In the genomic region with DNA sequence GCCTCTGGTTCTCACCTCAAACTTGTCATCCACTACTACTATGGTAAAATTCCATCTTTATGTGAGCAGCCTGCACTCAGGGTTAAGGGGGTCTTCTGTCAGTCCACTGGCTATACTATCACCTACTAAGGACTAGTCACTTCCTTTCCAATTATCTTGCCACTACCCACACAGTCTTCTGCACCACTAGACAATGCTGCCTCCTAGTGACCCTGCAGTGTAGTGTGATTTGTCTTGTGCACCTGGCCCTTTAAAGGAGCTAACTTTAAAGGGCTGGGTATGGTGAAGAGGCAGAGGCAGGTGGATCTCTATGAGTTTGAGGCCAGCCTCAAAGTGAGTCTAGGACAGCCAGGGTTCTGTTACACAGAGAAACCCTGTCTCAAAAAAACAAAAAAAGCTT, we compare ENCODE assay signal across 13 mouse cellular contexts. TPM values are rescaled to one million over a fixed set of nuclear protein-coding genes. Genes with fewer than 3 reads are reported as not detected.
A peak's percentile ranks its signal among the peaks of the same experiment; 100 is the strongest.
DNase-seq lines count a peak whose midpoint lies in the region; ATAC-seq and TF ChIP-seq lines count a peak whose summit lies in the region.
"Had no signal": no experiment of that assay in that cellular context is flagged by ENCODE, and none has a peak within 500 bp of the region (broad histone marks: within the 10 kb centered on the region; RNA-seq: fewer than 3 reads in every experiment).

No protein-coding gene starts in this region.

- H3K4me1 ChIP-seq in forebrain, postnatal 0 days (ENCODE audit: insufficient read depth) = 0 out of 2 replicates have a peak, but pooled peaks cover 6% of the 10 kb centered on the region
- H3K4me1 ChIP-seq in forebrain, embryonic 16.5 days (replicated peaks; ENCODE audit: control insufficient read depth, insufficient read depth, low read length) = peaks cover 29% of the 10 kb centered on the region
- peaks cover 26% of the 10 kb centered on the region; the same call in 1 of the 2 replicates for H3K4me1 ChIP-seq in lung, postnatal 0 days (ENCODE audit: insufficient read depth, low read depth, low read length)
- H3K4me1 ChIP-seq in cortical plate, adult 2 months (ENCODE audit: control insufficient read depth, insufficient read depth, low read length) = peaks cover 33% of the 10 kb centered on the region

- no peaks in the 10 kb centered on the region for H3K27me3 ChIP-seq in forebrain, postnatal 0 days (ENCODE audit: insufficient read depth, low read length)
- H3K27me3 ChIP-seq in forebrain, embryonic 16.5 days (replicated peaks; ENCODE audit: control insufficient read depth, insufficient read depth, low read length) = no peaks in the 10 kb centered on the region
- H3K27me3 ChIP-seq in lung, postnatal 0 days (replicated peaks; ENCODE audit: insufficient read depth, low read length) = no peaks in the 10 kb centered on the region
- H3K27me3 ChIP-seq: limb, embryonic 15.5 days; midbrain, embryonic 12.5 days had no signal

- no peak overlapping the region for H3K4me3 ChIP-seq in forebrain, postnatal 0 days (ENCODE audit: low read depth, low read length)
- no peak overlapping the region for H3K4me3 ChIP-seq in forebrain, embryonic 16.5 days (replicated peaks; ENCODE audit: low read length)
- no peak overlapping the region for H3K4me3 ChIP-seq in lung, postnatal 0 days (ENCODE audit: low read depth, low read length)
- no peak overlapping the region for H3K4me3 ChIP-seq in cortical plate, adult 2 months (ENCODE audit: insufficient read depth, low read length)
- H3K4me3 ChIP-seq: forebrain, embryonic 10.5 days; limb, embryonic 15.5 days; midbrain, embryonic 12.5 days had no signal

- TF ChIP-seq EP300 in lung, postnatal 0 days (IDR thresholded peaks at IDR 0.05) = no peak

- H3K9me3 ChIP-seq in forebrain, postnatal 0 days (ENCODE audit: low read length) = no peaks in the 10 kb centered on the region
- no peaks in the 10 kb centered on the region for H3K9me3 ChIP-seq in forebrain, embryonic 16.5 days (ENCODE audit: control insufficient read depth, low read length)
- no peaks in the 10 kb centered on the region for H3K9me3 ChIP-seq in lung, postnatal 0 days (ENCODE audit: low read length)
- H3K9me3 ChIP-seq: forebrain, embryonic 10.5 days; limb, embryonic 15.5 days; midbrain, embryonic 12.5 days had no signal

- TF ChIP-seq POLR2A in cortical plate, adult 2 months (IDR thresholded peaks at IDR 0.05; ENCODE audit: extremely low read depth, insufficient read depth, low read length) = no peak

- TF ChIP-seq CTCF in forebrain, postnatal 0 days (IDR thresholded peaks at IDR 0.05; ENCODE audit: low read depth) = peak; percentile 33
- peak; percentile 67 for TF ChIP-seq CTCF in lung, postnatal 0 days (IDR thresholded peaks at IDR 0.05)
- peak; percentile 48 for TF ChIP-seq CTCF in cortical plate, adult 2 months (IDR thresholded peaks at IDR 0.05; ENCODE audit: extremely low read depth, insufficient read depth, low read length)

- no peak overlapping the region for H3K27ac ChIP-seq in forebrain, postnatal 0 days (ENCODE audit: low read depth, low read length)
- no peak overlapping the region for H3K27ac ChIP-seq in forebrain, embryonic 16.5 days (ENCODE audit: low read length)
- H3K27ac ChIP-seq in lung, postnatal 0 days (ENCODE audit: low read length) = no peak overlapping the region
- H3K27ac ChIP-seq in cortical plate, adult 2 months (ENCODE audit: insufficient read depth, low read length) = peak overlapping the region; percentile 62; the same call in 1 of the 2 replicates
- H3K27ac ChIP-seq: forebrain, embryonic 10.5 days; midbrain, embryonic 12.5 days had no signal

- no peak overlapping the region for H3K9ac ChIP-seq in forebrain, postnatal 0 days
- no peak overlapping the region for H3K9ac ChIP-seq in forebrain, embryonic 16.5 days (replicated peaks; ENCODE audit: low read depth, low read length)
- H3K9ac ChIP-seq in lung, postnatal 0 days (replicated peaks; ENCODE audit: low read depth) = no peak overlapping the region
- H3K9ac ChIP-seq: limb, embryonic 15.5 days; midbrain, embryonic 12.5 days had no signal

- peaks cover 58% of the 10 kb centered on the region for H3K36me3 ChIP-seq in forebrain, postnatal 0 days (ENCODE audit: insufficient read depth)
- H3K36me3 ChIP-seq in forebrain, embryonic 16.5 days (ENCODE audit: control insufficient read depth, insufficient read depth) = peaks cover 21% of the 10 kb centered on the region
- peaks cover 40% of the 10 kb centered on the region for H3K36me3 ChIP-seq in lung, postnatal 0 days (ENCODE audit: insufficient read depth, low read length)

- H3K4me2 ChIP-seq in forebrain, postnatal 0 days (ENCODE audit: low read depth) = no peak overlapping the region
- no peak overlapping the region for H3K4me2 ChIP-seq in forebrain, embryonic 16.5 days (ENCODE audit: low read length)
- H3K4me2 ChIP-seq in lung, postnatal 0 days (replicated peaks; ENCODE audit: low read depth, low read length) = no peak overlapping the region
- H3K4me2 ChIP-seq: limb, embryonic 15.5 days; midbrain, embryonic 12.5 days had no signal

- ATAC-seq in forebrain, postnatal 0 days = no peak
- ATAC-seq in forebrain, embryonic 16.5 days = no peak
- ATAC-seq in lung, postnatal 0 days = no peak

- DNase-seq in forebrain, postnatal 0 days = no peak
- DNase-seq in lung, postnatal 0 days (ENCODE audit: low spot score) = no peak
- DNase-seq in lung, postnatal 14 days = no peak
- peak; percentile 36 for DNase-seq in thymus, postnatal 14 days
- no peak for DNase-seq in neural tube, embryonic 10.5 days (ENCODE audit: extremely low spot score, low spot score)
- DNase-seq in embryo, embryonic 9.5 days (ENCODE audit: extremely low spot score) = no peak
- DNase-seq: cerebellum, adult 9-11 months; gastrocnemius, postnatal 14 days had no signal

RNA-seq across cellular contexts. Expression of a gene that starts 35.3 kb away (rescaled TPM):
- not detected in 2 replicates for total RNA-seq in forebrain, postnatal 0 days (2014; rRNA removed)
- polyA plus RNA-seq in forebrain, postnatal 0 days (2015; fragmentation: Nextera tagmentation; extraction: Ambion mirVana) = 0.09 and 0.27 TPM in 2 replicates
- polyA plus RNA-seq in forebrain, embryonic 16.5 days (2015; fragmentation: Nextera tagmentation; extraction: Ambion mirVana) = 0.27 and 0.81 TPM in 2 replicates
- polyA plus RNA-seq in lung, postnatal 0 days (2015; fragmentation: Nextera tagmentation; extraction: Ambion mirVana) = 0.27 and 0.33 TPM in 2 replicates
- 1.2 and 1.8 TPM in 2 replicates for polyA plus RNA-seq in cortical plate, adult 2 months (2012; rRNA removed)

RNA-seq across cellular contexts. Expression of a gene that starts 45.6 kb away (rescaled TPM):
- total RNA-seq in forebrain, postnatal 0 days (2014; rRNA removed) = 45.1 and 71.2 TPM in 2 replicates
- polyA plus RNA-seq in forebrain, postnatal 0 days (2015; fragmentation: Nextera tagmentation; extraction: Ambion mirVana) = 96.0 and 103 TPM in 2 replicates
- 150 and 155 TPM in 2 replicates for polyA plus RNA-seq in forebrain, embryonic 16.5 days (2015; fragmentation: Nextera tagmentation; extraction: Ambion mirVana)
- polyA plus RNA-seq in lung, postnatal 0 days (2015; fragmentation: Nextera tagmentation; extraction: Ambion mirVana) = 202 and 218 TPM in 2 replicates
- 170 and 178 TPM in 2 replicates for polyA plus RNA-seq in cortical plate, adult 2 months (2012; rRNA removed)

RNA-seq across cellular contexts. Expression of a gene that starts 52.8 kb away (rescaled TPM):
- 2.8 and 10.4 TPM in 2 replicates for total RNA-seq in forebrain, postnatal 0 days (2014; rRNA removed)
- polyA plus RNA-seq in forebrain, postnatal 0 days (2015; fragmentation: Nextera tagmentation; extraction: Ambion mirVana) = 3.5 and 3.8 TPM in 2 replicates
- polyA plus RNA-seq in forebrain, embryonic 16.5 days (2015; fragmentation: Nextera tagmentation; extraction: Ambion mirVana) = 1.7 and 2.9 TPM in 2 replicates
- polyA plus RNA-seq in lung, postnatal 0 days (2015; fragmentation: Nextera tagmentation; extraction: Ambion mirVana) = 2.2 and 3.0 TPM in 2 replicates
- polyA plus RNA-seq in cortical plate, adult 2 months (2012; rRNA removed) = 1.2 and 1.3 TPM in 2 replicates
- total RNA-seq: gastrocnemius, postnatal 14 days had no signal
